Mouse (Mus musculus): ENCODE results near the gene Srpk3.
"Not testable (repeated sequence)": the region's sequence is repeated elsewhere in the genome, so short reads cannot be mapped to it uniquely, and the experiment has no call there.

Gene Srpk3

DNA sequence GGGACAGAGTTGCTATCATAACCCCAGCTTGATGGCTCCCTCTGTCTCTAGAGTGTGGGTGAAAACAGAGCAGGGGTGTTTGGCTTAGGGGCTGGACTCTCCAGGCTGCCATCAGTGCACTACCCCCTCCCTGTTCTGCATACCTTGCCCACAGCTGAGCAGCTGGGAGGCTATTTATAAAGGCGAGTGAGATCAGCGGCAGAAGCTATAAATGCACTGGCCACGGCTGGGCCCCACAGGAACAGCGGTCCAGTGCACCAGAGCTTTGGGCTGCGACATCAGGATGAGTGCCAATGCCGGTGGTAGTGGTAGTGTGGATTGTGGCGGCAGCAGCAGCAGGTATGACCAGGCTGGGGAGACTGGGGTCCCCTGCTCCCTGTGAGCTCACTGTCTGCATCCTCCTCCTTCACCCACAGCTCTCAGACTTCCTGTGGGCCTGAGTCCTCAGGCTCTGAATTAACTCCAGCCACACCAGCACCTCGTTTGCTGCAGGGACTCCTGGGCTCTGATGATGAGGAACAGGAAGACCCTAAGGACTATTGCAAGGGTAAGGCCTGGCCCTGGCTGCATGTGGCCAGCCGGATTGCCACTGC, at the start of gene Srpk3:
Gene Srpk3 (plus strand): TSS at position 238 of the 593 bp plus-strand sequence.
- peak in 1 of 2 experiments; percentile 26 for DNase-seq (ENCODE audit: low spot score in 2 of 2)

DNA sequence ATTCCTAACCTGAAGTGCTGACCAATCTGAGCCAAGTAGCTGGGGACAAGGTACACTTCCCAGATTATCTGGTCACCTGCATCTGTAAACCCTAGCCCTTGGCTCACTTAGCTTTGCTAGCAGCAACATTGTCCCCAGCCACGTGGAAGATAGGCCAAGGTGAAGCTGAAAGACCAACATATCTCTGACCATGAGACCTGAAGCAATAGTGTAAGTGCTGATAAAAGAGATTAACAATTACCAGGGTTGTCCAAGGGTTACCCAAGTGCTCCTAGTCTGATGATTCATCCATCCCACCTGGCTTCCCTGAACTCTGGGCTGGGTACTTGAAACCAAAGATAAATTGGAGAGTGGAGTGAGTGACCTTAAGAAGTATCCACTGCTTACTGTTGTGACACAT, 43.3 kb upstream of the Srpk3 start:
- no peak for DNase-seq (ENCODE audit: low spot score in 2 of 2)

DNA sequence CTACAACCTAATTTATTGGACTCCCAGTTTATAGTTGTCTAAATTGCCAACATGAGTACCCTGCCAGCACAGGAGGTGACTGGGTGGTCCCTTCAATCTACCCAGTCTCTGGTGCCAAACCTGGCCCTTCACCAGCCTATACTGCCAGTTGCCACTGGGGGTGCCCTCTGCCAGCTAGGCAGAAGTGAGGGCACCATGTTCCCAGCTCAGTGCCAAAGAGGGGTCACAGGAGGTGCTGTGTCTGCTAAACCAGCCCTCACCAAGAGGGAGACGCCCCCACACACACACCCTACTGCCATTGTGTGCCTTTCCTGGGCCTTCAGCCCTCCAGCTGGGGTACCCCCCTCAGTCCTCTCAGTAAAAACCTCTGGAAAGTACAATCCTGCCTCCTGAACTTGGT, 36.0 kb upstream of the Srpk3 start:
- DNase-seq (ENCODE audit: low spot score in 2 of 2), result no peak

DNA sequence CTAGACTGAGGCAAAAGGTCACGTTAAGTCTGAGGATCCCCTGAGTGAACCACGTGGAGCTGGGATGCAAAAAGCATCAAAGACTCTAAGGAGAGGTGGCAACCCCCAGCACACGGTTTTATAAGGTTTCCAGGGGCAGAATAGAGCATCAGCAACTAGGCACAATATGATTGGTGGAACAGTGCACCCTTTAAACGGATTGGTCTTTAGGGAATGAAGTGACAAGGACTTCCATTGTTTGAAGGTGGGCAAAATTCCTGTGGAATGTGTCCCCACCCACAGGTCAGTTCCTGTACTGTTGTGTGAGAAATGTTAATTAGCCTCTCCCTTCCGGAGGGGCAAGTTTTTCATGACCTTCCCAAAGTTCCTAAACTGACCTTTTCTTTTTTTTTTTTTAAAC, 35.1 kb upstream of the Srpk3 start:
- no peak for DNase-seq (ENCODE audit: low spot score in 2 of 2)

DNA sequence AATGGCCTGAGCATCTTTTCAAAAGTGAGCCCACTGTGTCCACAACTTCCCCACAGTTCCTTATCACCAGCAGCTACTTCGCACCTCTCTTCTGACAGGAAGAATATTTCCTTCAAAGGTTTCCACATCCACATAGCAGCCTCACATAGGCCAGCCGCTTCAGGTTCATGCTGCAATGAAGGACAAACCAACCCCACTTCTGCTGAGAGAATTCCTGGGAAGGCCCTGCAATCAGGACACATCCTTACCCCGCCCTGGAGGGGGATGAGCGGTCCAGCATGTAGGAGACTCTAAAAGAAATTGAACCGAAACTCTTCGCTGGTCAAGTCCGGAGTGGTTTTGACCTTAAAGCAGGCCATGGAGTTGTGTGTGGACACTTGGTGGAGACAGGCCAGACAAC, 34.4 kb upstream of the Srpk3 start:
- not testable (repeated sequence) for DNase-seq (ENCODE audit: low spot score in 2 of 2)

DNA sequence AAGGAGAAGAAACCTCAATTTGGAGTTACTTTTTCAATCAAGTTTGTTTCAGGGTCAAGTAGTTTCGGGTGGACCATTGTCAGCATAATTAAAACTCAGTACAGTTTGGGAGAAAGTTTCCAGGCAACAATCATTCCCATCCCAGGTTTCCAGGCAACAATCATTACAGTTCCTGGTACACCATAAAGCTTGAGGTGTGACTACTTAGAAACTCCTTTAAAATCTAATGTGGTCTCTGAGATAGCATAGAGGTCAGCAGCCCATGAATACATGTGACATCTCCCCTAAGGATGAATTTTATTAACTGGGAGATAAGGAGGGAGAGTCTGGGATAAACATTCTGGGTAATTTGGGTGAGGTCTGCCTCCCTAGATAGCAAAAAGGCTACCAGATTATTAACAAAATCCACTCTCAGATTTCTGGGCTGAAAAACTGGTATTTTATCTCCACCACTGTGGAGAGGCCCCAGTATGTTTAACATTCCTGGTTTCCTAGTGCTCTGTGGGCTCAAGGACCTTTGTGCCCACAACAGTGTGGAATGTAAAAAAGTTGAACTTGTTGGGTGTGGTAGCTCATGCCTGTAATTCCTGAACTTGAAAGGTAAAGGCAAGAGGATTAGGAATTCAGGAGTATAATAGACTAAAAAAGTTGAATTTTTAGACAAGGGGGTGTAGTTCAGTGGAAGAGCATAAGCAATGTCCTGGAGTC, 29.3 kb upstream of the Srpk3 start:
- DNase-seq (ENCODE audit: low spot score in 2 of 2), result no peak

DNA sequence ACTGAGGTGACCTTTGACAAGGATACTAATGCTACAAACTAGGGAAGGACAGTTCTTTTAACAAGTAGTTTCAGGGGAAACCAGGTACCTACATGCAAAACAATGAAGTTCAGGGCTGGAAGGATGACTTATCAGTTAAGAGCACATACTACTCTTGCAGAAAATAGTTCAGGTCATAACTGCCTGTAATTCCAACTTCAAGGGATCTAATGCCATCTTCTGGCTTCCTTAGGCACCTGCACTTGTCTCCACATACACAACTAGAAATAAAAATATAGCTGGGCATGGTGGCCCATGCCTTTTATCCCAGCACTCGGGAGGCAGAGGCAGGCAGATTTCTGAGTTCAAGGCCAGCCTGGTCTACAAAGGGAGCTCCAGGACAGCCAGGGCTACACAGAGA, 25.2 kb upstream of the Srpk3 start:
- no peak for DNase-seq (ENCODE audit: low spot score in 2 of 2)

DNA sequence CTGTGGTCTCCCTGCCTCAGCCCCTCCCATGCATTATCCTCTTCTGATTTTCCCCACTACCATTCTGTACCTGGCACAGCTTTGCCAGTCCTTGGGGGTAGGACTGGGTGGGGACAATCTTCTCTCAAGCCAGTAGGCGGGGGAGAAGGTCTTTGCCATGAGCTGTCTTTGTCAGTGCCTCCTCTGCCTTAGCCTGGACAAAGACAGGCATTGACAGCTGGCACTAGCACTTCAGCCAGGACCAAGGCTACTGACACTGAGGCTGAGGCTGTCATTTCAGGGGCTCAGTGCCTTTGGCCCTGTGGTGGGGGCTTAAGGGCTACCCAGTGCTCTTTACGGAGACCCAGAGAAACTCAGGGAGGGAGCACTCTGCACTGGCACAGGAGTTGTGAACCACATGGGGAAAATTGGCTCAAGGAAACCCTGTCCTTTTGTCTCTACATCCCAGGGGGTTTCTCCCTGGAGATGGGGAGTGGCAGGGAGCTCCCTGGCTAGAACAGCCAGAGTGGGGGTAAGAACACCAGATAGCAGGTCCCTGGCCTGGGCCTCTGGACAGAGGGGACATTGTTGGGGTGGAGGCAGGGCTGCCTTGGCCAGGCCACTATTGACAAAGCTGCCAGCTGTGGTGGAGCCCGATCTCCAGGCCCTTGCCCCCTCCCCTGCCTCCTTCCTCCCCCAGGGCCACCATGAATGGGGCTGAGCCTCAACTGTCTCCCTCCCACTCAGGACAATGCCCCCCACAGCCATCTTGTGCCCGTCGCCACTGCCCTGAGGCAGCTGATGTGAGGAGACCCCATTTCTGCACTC, 17.7 kb upstream of the Srpk3 start, which contains the start of gene Plxnb3:
Gene Plxnb3 (plus strand): TSS at position 757 of the 807 bp plus-strand sequence.
- no peak for DNase-seq (ENCODE audit: low spot score in 2 of 2)

DNA sequence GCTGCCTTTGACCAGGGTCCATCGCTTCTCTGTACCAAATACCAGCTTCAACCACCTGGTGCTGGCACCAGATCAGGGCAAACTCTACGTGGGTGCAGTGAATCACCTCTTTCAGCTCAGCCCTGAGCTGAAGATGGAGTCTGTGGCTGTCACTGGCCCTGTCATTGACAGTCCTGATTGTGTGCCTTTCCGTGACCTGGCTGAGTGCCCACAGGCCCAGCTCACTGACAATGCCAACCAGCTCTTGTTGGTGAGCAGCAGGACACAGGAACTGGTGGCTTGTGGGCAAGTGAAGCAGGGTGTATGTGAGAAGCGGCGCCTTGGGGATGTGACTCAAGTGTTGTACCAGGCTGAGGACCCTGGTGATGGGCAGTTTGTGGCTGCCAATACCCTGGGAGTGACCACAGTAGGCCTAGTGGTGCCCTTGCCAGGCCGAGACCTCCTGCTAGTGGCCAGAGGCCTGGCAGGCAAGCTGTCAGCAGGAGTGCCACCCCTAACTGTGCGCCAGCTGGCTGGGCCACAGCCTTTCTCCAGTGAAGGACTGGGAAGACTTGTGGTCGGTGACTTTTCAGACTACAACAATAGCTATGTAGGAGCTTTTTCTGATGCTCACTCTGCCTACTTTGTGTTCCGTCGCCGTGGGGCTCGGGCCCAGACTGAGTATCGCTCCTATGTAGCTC, 15.5 kb upstream of the Srpk3 start:
- DNase-seq (ENCODE audit: low spot score in 2 of 2), result no peak

DNA sequence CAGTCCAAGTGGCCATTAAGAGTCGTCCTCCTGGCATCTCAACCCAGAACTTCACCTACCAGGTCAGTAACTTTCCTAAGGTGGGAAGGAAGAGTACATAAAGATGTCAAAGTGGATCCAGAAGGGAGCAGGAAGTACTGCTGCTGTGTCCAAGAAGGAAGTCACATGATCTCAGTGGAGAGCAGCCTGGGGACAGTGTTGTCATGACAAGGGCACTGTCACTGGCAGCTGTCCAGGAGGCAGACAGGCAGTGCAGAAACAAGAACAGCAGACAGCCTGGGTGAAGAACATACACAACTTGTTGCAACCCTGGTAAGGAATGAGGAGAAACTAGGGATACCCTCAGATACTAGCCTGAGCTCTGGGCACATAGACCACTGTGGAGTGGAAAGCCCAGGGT, 8.9 kb upstream of the Srpk3 start:
- no peak for DNase-seq (ENCODE audit: low spot score in 2 of 2)

DNA sequence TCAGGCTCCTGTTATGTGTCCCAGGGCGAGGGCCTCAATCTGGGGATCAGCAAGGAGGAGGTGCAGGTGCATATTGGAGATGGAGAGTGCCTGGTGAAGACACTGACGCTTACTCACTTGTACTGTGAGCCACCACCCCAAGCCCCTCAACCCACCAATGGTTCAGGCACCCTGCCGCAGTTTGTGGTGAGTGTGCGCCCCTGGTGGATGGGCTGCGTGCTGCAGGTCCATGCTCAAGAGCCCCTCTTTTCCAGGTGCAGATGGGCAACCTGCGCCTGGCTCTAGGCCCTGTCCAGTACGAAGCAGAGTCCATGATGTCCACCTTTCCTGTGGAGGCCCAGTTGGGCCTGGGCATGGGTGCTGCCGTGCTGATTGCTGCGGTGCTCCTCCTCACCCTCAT, 6.9 kb upstream of the Srpk3 start:
- DNase-seq (ENCODE audit: low spot score in 2 of 2), result no peak

DNA sequence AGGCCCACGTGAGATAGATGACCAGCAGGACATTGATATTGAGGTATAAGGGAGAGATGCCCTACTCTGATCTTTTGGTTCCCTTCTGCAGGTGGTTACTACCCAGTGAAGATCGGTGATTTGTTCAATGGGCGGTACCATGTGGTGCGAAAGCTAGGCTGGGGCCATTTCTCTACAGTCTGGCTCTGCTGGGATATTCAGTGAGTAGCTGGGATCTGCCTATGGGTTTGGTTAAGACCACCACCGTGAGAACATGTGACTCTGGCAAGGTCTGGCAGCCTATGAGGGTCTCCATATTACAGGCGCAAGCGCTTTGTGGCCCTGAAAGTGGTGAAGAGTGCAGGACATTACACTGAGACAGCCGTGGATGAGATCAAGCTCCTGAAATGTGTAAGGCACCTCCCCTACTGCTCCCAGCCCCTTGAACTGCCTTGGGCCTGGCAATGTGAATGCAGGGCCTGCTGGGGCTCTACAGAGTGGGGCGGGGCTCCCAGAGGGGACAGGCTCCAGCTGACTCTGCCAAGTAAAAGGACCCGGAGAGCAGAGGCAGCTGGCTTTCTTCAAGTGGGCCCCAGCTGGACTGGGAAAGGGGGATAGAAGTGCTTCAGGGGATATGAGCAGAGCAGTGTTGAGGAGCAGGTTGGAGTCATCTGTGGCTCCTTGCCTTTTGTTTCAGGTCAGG, 738 bp downstream of the Srpk3 start:
- DNase-seq (ENCODE audit: low spot score in 2 of 2), result no peak

DNA sequence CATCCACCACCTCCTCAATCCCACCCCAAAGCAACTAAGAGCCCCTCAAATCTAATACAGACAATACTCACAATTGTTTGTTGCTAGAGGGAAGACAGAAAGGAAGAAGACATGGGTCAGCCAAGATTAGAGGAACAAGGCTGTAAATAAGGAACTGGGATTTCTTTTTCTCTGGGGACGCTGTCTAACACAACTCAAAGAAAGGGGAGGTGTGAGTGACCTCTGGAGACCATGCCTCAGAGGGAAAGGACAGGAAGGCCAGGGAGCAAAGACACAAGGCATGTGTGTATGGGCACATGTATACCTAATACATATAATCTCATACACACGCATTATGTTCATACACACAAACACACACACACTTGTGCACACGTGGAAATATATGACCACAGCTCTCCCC, 8.0 kb downstream of the Srpk3 start:
- DNase-seq (ENCODE audit: low spot score in 2 of 2), result no peak

DNA sequence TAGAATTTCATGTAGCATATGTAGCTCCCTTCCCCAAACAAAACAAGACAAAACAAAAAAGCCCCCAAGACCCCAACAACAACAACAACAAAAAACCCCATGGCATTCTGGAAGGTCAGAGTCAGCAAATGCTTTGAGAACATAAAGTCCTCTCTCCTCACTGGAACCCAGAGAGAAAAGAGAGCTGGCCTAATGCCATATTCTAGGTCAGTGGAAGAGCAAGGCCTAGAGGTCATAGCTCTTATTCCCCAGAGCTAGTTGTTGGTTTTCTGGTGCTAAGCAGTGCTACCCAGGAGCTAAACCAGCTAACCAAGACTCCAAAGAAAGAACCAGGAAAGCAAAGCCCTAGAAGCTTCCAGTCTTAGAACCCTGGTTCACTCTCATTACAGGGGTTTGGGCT, 11.5 kb downstream of the Srpk3 start:
- no peak for DNase-seq (ENCODE audit: low spot score in 2 of 2)

DNA sequence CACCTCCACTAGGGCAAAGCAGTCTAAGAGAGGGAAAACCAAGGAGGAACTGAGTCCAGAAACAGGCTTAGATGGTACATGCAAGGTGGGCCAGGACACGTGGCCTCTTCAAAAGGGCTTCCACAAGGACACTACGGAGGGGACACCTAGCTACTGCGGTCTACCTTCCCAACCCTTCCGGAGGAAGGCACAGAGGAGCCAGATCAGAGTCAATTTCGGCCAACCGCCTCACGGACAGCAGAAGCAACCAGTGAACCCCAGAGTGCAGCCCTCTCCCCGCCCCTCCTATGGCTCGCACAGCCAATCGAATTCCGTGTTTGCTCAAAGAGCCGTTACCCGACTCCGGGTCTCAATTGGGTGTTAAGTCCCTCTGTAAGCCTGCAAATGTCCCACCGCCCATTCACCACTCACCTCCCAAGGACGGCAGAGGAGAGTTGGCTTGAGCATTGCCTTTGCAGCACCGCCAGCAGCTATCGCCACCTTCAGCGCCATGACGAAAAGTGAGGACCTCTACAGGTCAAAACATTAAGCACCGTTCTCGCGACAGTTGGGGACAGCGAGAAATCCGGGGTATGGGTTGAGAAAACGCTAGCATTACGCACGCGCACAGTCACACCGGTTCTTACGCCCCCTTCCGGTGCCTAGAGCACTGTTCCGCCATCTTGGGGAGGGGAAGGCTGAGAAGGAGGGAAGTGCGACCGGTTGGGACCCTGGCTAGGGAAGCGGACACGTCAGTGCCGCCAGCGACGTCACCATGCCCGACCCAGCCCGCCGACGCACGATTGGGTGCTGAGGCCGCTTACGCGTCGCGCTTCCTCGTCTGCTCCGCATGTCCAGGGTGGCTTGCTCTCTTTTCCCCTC, 12.4 kb downstream of the Srpk3 start, which contains the start of the genes Idh3g and Ssr4:
Gene Idh3g (minus strand): TSS at position 534 of the 861 bp plus-strand sequence.
Gene Ssr4 (plus strand): TSS at position 665 of the 861 bp plus-strand sequence.
- DNase-seq (ENCODE audit: low spot score in 2 of 2), result peak; percentile 90 to 93

DNA sequence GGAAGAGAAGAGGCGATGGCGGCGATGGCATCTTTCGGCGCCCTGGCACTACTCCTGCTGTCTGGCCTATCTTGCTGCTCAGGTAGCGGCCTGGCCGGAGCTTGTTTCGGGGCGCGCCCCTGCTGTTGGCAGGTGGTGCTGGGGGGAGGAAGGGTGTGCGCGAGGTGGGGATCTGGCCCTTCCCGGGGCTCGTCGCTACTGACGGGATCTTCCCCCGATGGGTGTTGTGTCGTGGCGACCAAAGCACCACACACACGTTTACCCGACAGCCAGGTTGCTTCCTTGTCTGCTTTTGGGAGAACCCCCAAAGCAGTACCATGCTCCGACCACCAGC, 13.0 kb downstream of the Srpk3 start:
- no peak for DNase-seq (ENCODE audit: low spot score in 2 of 2)

DNA sequence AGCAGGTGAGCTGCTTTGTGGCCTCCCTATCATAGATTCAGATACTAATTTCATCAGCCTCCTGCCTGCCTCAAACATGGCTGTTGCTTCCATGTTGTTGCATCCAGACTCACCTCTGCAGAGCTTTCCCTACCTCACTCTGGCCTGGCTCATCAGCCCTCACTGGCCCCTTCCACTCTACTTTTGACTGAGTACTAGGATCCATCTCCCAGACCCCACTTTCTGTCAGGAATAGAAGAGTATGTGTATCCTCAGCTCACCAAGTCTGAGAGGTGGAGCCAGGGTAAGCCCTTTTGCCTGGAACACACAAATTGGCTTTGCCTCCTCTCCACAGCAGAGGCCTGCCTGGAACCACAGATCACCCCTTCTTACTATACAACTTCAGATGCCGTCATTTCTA, 14.3 kb downstream of the Srpk3 start:
- no peak for DNase-seq (ENCODE audit: low spot score in 2 of 2)

DNA sequence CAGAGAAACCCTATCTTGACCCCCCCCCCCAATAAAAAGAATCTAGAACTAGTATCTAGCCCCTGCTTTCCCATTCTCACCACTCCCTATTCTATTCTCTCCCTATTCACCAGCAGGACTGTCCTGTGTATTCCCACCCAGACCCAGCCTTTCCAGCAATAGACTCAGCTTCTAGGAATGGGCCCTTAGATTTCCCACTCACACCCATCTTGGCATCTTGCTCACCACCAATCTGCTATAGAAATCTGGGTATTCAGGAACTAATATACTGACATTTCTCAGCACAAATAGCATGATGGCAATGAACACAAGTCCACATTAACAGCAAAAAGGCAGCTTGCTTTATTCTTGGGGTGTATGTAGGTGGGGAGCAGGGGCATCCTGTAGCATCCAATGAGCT, 18.8 kb downstream of the Srpk3 start:
- DNase-seq (ENCODE audit: low spot score in 2 of 2), result peak in 1 of 2 experiments; percentile 4

DNA sequence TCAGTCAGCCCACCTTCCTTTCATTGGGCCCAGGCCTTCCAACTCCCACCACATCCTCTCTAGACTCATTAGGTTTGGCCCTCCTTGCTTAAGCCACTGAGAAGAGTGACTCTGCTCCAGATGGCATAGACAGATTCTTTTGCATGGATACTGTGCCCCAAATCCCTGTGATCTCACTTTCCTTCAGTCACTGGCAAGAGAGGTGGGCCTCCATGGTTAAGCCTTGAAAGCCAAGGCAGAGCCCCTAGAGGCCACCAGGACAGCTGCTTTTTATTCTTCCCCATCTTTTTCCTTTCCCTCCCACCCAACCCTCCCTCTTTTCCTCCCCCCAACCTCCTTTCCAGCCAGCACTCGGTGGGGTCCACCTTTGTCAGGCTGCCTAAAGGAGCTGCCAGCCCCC, 19.3 kb downstream of the Srpk3 start:
- no peak for DNase-seq (ENCODE audit: low spot score in 2 of 2)

DNA sequence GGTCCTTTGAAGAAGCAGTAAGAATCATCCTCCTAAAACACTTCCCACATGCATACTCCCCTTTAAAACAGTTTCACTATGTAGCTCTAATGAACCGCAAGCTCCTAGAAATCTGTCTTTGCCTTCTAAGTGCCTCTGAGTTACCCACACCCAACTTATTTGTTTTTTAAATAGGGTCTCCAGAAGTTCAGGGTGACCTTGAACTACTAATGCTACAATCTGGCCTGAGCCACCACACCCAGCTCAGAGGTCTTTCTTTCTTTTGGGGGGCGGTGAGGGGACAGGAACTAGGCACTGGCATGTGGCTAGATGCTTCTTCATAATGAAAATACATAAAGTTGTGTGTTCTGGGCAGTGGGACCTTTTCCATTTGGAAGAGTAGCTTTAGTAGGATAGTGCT, 23.3 kb downstream of the Srpk3 start:
- DNase-seq (ENCODE audit: low spot score in 2 of 2), result no peak

DNA sequence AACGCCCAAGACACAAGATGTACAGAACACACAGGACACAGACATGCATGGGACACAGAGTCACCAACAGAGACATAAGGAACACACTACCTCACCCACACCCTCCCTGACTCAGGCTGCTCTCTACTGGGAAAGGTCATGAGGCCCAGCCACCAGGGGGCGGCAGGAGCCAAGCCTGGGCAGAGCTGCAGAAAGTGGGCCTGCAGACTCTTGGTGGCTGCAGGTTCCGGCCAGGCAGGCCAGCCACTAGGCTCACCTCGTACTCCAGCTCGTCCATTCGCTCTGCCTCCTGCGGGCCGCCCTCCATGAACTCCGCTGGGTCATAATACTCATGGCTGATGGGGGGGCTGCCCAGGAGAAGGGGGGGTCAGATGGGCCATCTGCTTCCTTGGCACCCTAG, 24.3 kb downstream of the Srpk3 start:
- peak in 1 of 2 experiments; percentile 45 for DNase-seq (ENCODE audit: low spot score in 2 of 2)

All from frontal cortex, postnatal 10 days (tissue).